Mouse (Mus musculus) heart, embryonic 10.5 days (tissue): ENCODE results near the gene Etl4. TPM values are rescaled to one million over a fixed set of nuclear protein-coding genes. Genes with fewer than 3 reads are reported as not detected.
"Not testable (repeated sequence)": the region's sequence is repeated elsewhere in the genome, so short reads cannot be mapped to it uniquely, and the experiment has no call there.

Experiments used
- DNase-seq: peaks from one replicate; pipeline ENCODE4 v3.0.0-alpha.2; 2017; ENCODE audit warnings: low spot score
- H3K27ac ChIP-seq: fragments of 300-500 bp; sonication (generic); 2 replicates; pipeline ENCODE4 v1.5.1; 2016; ENCODE audit warnings: mild to moderate bottlenecking
- H3K27me3 ChIP-seq: fragments of 300-500 bp; sonication (generic); 2 replicates; pipeline ENCODE4 v1.6.1; 2016; ENCODE audit warnings: mild to moderate bottlenecking; ENCODE audit not compliant: poor library complexity, insufficient read depth, severe bottlenecking
- H3K36me3 ChIP-seq: fragments of 300-500 bp; sonication (generic); 2 replicates; pipeline ENCODE4 v1.6.1; 2016; ENCODE audit warnings: mild to moderate bottlenecking, moderate library complexity
- H3K4me1 ChIP-seq: fragments of 300-500 bp; sonication (generic); 2 replicates; pipeline ENCODE4 v1.6.1; 2016; ENCODE audit warnings: mild to moderate bottlenecking
- H3K4me3 ChIP-seq: fragments of 300-500 bp; sonication (generic); 2 replicates; pipeline ENCODE4 v1.5.1; 2016; ENCODE audit warnings: mild to moderate bottlenecking, moderate library complexity
- H3K9me3 ChIP-seq: fragments of 300-500 bp; sonication (generic); 2 replicates; pipeline ENCODE4 v1.6.1; 2016; ENCODE audit warnings: mild to moderate bottlenecking, moderate library complexity
- WGBS: fragments of 180-500 bp; shearing (Covaris S2); methylation state at CpG from one replicate; pipeline ENCODE4 v1.1.7; 2016; 5-methylcytosine and 5-hydroxymethylcytosine counted together
- polyA plus RNA-seq: library from polyadenylated mRNA; unstranded; fragments of >200 nt; fragmentation: Nextera tagmentation; extraction: Ambion mirVana; gene quantifications from 2 replicates; pipeline ENCODE4 v1.2.1, GENCODE M21; 2016

Gene Etl4
- polyA plus RNA-seq, 1 experiment from 2014 or later: 18.7 TPM

DNA sequence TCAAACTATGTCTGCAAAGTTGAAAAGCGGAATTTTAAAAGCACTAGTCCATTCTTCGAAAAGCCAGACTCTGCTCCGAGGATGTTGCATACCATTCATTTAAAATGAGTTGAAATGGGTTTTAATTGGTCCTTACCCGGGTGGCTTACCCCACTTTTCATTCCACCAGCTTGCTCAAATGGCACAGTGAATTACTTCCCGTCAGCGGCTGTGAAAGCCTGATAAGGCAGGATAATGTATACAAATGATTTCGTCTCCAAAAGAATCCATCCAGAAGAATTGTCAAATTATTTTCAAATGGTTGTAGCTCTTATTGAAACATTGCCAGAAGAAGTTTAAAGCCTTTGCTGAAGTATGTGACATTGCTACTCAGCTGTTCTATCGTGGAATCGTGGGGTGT, 162.8 kb downstream of the Etl4 start:
- 49% methylated on average over 9 of the region's 9 CpGs for WGBS

DNA sequence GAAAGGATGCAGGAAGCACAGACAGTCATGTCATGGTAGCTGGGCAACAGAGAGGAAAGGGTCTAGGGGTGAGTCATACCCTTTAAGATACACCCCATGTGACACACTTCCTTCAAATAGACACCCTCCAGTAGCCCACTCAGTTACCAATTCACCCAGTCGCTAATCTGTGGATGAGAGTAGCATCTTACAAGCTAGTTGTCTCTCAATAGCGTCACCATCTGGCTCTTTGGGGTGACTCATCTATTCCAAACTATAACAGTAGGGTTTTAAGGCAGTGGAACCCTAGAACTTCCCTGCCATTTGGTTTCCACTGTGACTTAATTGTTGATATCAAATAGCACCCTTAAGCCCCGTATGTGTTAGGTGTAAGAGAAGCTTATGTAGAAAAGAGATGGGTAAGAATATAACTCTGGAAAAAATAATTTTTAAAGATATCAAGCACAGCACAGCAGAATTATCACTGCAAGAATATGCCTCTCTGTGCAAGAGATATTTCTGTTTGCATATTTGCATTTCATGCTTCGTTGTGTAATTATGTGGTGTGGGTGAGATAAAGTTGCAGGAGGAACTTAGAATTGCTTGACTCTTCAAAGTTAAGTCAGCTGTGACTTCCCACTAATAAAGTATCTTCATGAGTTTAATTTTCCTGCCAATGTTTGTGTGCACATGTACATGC, 166.7 kb downstream of the Etl4 start:
- no peaks in the 10 kb centered on the region for H3K9me3 ChIP-seq

More for the DNA sequence above, 162.8 kb downstream of the Etl4 start:
- H3K36me3 ChIP-seq: no peaks in the 10 kb centered on the region
- H3K27ac ChIP-seq: no peak overlapping the region
- H3K4me3 ChIP-seq: no peak overlapping the region
- H3K9me3 ChIP-seq: no peaks in the 10 kb centered on the region
- H3K4me1 ChIP-seq: no peaks in the 10 kb centered on the region
- no peaks in the 10 kb centered on the region for H3K27me3 ChIP-seq
- no peak for DNase-seq

DNA sequence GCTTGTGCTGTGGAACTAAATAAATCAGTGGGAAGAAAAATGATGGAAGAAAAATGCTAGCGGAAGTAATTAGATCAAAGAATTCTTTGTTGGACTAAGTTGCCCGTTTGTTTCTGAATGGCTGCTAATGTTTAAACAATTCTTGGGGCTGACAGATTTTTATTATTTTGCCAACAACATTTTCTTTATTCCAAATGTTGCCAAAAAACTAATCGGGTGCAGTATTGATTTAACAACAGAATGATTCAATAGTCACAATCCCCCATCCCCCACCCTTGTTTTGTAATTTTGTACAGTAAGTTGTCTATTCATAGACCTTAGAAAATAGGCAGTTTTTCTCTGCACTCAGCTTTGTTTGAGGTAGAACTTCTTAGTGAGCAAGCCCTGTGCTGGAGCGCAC, 175.2 kb downstream of the Etl4 start:
- Histone ChIP-seq H3K36me3 (no peaks in the 10 kb centered on the region), H3K9me3 (no peaks in the 10 kb centered on the region), H3K4me3 (no peak overlapping the region), H3K27me3 (no peaks in the 10 kb centered on the region), H3K4me1 (no peaks in the 10 kb centered on the region), H3K27ac (no peak overlapping the region)
- 87% methylated on average over 4 of the region's 4 CpGs for WGBS
- DNase-seq: no peak

More for the DNA sequence above, 166.7 kb downstream of the Etl4 start:
- no peak overlapping the region for H3K4me3 ChIP-seq
- no peaks in the 10 kb centered on the region for H3K4me1 ChIP-seq
- no peak overlapping the region for H3K27ac ChIP-seq
- no peaks in the 10 kb centered on the region for H3K27me3 ChIP-seq
- no peaks in the 10 kb centered on the region for H3K36me3 ChIP-seq
- WGBS: 74% methylated on average over 4 of the region's 4 CpGs
- DNase-seq: no peak

DNA sequence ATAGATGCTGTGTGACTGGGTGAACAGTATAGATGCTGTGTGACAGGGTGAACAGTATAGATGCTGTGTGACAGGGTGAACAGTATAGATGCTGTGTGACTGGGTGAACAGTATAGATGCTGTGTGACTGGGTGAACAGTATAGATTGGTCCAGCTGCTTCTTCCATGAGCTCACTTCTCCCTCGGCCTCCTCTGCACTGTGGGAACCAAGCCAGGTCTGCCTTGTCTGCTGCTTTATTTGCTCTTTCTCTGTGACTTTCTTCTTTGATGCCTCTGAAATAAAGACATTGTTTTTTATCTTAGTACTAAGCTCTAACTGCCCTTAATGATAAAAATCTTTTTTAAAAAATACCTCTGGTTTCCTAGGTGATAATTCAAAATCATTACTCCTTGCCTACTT, 195.9 kb downstream of the Etl4 start:
- H3K9me3 ChIP-seq: no peaks in the 10 kb centered on the region
- no peak overlapping the region for H3K4me3 ChIP-seq
- no peaks in the 10 kb centered on the region for H3K27me3 ChIP-seq
- H3K36me3 ChIP-seq: no peaks in the 10 kb centered on the region
- DNase-seq: no peak
- H3K27ac ChIP-seq: no peak overlapping the region
- WGBS: 82% methylated on average over 1 of the region's 1 CpGs
- H3K4me1 ChIP-seq: no peaks in the 10 kb centered on the region

DNA sequence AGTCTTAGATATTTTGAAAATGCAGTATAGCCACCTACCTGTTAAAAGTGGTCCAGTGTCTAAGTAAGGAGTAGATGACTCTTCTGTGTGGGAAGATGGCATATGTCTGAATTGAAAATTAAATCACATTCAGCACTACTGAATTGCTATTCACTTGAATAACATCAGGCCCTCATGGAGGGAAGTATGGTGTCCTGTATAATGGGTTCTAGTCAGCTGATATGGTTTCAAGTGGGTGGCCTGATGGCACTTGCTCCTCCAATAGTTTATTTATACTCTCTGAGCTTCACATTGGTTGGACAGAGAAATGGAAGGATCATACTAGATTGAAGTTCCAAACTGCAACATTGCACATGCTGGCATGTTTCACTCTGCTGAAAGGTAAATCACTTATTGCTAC, 202.1 kb downstream of the Etl4 start:
- Histone ChIP-seq H3K4me1 (no peaks in the 10 kb centered on the region), H3K36me3 (no peaks in the 10 kb centered on the region), H3K27ac (no peak overlapping the region), H3K27me3 (no peaks in the 10 kb centered on the region), H3K9me3 (no peaks in the 10 kb centered on the region), H3K4me3 (no peak overlapping the region)
- no peak for DNase-seq

DNA sequence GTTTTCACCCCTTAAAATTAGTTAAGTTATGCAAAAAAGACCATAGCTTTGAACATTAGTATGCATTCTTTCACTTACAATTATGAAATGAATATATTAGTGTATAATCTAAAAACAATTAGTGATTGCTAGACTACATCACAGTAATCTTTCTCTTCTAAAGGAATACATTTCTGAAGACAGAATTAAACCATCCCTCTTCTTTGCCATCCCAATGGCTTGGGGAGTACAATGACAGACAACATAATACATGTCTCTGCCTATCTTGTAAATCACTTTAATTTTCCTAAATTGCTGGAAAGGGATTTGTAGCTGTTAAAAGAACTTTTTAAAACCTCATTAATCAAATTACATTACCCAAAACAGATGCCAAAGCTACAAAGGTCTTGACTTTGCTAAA, 216.3 kb downstream of the Etl4 start:
- H3K27me3 ChIP-seq: no peaks in the 10 kb centered on the region
- H3K4me3 ChIP-seq: no peak overlapping the region
- no peaks in the 10 kb centered on the region for H3K36me3 ChIP-seq
- no peak overlapping the region for H3K27ac ChIP-seq
- H3K9me3 ChIP-seq: no peaks in the 10 kb centered on the region
- no peak for DNase-seq
- H3K4me1 ChIP-seq: peaks cover 4% of the 10 kb centered on the region

DNA sequence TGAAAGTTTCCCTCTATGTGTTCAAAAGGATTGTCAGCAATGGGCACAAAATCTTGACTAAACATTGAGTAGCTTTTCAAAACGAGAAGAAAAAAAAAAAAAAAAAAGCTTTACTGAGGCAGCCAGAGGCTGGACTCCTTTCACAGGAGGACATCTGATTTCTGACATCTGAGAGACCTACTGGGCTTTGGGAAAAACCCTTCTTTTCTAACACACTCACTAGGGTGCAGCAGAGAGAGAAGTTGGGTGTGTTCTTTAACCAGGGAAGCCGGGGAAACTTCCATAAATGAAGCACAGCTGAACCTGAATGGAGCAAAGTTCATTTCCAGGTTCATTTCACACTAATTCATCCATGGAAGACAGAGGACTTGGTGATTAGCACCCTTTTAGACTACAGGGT, 222.2 kb downstream of the Etl4 start:
- no peak overlapping the region for H3K4me3 ChIP-seq
- no peaks in the 10 kb centered on the region for H3K9me3 ChIP-seq
- no peak overlapping the region for H3K27ac ChIP-seq
- no peaks in the 10 kb centered on the region for H3K36me3 ChIP-seq
- H3K4me1 ChIP-seq: peaks cover 10% of the 10 kb centered on the region
- no peaks in the 10 kb centered on the region for H3K27me3 ChIP-seq
- no peak for DNase-seq
- 35% methylated on average over 2 of the region's 2 CpGs for WGBS

DNA sequence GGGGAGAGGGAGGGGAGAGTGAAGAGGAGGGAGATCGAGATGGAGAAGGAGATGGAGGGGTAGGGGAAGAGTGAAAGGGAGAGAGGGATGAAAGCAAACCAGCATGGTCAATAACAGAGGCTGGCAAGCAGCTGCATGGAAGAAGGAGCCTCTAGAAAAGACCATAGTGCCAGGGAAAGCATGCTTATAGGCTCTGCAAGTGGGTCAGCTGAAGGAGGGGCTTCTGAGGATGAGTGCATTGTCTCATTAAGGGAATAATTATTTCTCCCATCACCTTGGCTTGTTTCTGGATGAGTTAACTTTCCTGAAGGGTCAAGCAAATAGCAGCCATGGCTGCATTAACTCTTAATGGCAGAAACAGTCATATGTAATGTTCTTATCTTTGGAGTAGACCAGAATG, 228.8 kb downstream of the Etl4 start:
- 67% methylated on average over 1 of the region's 1 CpGs for WGBS
- H3K4me3 ChIP-seq: no peak overlapping the region
- no peaks in the 10 kb centered on the region for H3K9me3 ChIP-seq
- H3K27ac ChIP-seq: no peak overlapping the region
- no peaks in the 10 kb centered on the region for H3K36me3 ChIP-seq
- no peak for DNase-seq
- no peaks in the 10 kb centered on the region for H3K27me3 ChIP-seq
- no peaks in the 10 kb centered on the region for H3K4me1 ChIP-seq

DNA sequence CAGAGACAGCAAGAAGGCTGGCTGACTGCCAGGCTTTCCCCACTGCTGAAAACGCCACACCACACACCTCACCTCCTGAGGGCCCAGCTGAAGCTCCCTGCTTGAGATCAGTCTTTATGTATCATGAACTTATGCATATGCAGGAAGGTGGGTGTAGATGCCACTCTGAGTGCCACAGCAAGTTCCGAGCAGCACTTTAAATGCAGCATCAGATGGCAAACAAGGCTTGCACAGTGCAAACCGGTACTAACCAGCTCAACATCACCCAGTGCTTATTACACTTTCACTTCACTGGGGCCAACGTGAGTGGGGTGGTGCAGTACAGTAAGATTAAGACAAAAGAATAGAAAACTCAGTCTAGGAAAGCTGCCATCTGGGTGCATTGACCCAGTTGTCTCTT, 235.8 kb downstream of the Etl4 start:
- H3K4me3 ChIP-seq: no peak overlapping the region
- no peaks in the 10 kb centered on the region for H3K9me3 ChIP-seq
- no peak for DNase-seq
- no peaks in the 10 kb centered on the region for H3K27me3 ChIP-seq
- no peaks in the 10 kb centered on the region for H3K4me1 ChIP-seq
- no peak overlapping the region for H3K27ac ChIP-seq
- H3K36me3 ChIP-seq: no peaks in the 10 kb centered on the region
- 67% methylated on average over 4 of the region's 4 CpGs for WGBS

DNA sequence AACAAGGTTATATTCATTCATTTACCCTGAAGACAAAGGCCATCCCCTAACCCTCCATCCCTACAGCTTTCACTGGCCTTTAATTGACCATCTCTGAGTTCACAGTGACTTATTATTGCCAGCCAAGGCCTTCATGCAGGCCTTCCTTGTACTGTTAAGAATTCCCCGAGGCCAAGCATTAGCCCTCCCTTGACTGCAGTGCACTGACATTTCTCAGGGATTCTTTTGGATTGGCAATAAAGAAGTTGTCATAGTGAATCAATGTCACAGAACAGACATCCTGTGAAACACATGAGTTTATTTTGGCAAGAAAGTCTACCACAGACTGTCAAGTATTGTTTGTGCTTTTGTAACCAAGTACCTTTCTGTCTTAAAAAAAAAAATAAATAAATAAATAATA, 257.5 kb downstream of the Etl4 start:
- 80% methylated on average over 1 of the region's 1 CpGs for WGBS
- H3K4me1 ChIP-seq: no peaks in the 10 kb centered on the region
- H3K27me3 ChIP-seq: no peaks in the 10 kb centered on the region
- no peak overlapping the region for H3K27ac ChIP-seq
- no peaks in the 10 kb centered on the region for H3K9me3 ChIP-seq
- H3K36me3 ChIP-seq: no peaks in the 10 kb centered on the region
- no peak overlapping the region for H3K4me3 ChIP-seq
- no peak for DNase-seq

DNA sequence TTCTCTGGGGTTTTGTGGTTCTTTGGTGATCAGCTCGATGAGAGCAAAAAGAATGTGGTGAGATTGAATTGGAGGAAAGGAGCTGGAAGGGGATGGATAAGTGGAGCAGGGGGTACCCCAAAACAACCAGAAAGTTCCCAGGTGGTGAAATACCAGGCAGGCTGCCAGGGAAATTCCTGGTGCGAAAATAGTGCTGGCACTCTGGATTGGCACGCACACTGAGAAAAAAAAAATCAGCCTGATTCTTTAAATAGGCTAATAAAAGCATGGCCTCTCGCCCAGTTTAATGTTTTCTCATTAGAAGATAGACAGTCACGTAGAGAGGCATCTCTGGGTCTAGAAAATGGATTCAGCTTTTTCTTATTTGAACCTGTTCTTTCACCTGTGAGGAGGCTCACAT, 258.0 kb downstream of the Etl4 start:
- 81% methylated on average over 5 of the region's 5 CpGs for WGBS
- no peak overlapping the region for H3K4me3 ChIP-seq
- no peaks in the 10 kb centered on the region for H3K27me3 ChIP-seq
- no peaks in the 10 kb centered on the region for H3K9me3 ChIP-seq
- no peak overlapping the region for H3K27ac ChIP-seq
- no peaks in the 10 kb centered on the region for H3K4me1 ChIP-seq
- no peak for DNase-seq
- no peaks in the 10 kb centered on the region for H3K36me3 ChIP-seq

DNA sequence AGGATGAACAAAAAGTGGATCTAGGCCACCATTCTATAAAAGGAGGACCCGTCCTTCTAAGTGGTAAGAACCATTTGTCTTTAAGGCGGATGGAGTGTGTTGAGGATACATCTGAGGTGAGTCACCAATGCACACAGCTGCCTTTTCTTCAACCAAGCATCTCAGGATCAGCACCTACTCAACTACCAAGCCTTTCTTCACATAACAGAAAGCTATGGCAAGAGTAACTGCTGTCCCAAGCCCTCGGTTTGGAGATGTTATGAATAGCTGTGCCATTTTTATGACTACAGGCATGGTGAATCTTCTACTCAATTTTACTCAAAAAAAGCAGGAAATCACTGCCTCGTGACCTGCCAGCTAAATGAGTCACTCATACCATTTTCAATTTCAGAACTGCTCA, 258.6 kb downstream of the Etl4 start:
- Histone ChIP-seq H3K27ac (no peak overlapping the region), H3K27me3 (no peaks in the 10 kb centered on the region), H3K4me3 (no peak overlapping the region), H3K9me3 (no peaks in the 10 kb centered on the region), H3K36me3 (no peaks in the 10 kb centered on the region), H3K4me1 (no peaks in the 10 kb centered on the region)
- WGBS: 77% methylated on average over 4 of the region's 4 CpGs
- no peak for DNase-seq

DNA sequence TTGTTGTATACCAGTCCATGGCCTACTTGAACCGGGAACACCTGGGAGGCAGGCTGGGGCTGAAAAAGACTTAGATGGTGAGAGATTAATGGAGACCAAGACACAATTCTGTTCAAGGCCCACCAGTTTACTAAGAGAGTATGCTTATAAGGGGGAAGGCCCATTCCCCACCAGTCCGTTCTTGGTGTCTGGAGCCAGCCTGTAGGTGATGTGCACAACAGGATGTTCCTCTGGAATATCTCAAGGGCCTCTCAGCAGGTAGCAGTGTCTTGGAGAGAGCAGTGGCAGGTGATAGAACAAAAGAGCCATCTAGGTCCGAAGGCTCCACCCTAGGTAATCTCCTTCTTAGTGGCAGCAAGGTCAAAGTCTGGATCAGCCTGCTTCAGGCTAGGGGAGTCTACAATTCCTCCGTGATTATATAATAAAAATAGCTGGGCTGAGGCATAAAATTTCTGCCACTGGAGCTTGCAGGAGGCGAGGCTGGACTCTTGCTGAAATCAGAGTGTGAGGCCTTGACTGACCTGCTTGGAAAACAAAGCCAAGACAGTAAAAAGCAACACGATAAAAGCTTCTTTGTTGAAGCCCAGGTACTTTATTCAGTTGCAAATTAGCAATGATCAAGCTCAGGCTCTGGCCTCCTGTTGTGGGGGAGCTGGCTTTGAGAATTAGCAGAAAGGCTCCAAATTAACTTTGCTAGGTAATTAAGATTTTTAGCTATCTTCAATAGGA, 267.0 kb downstream of the Etl4 start:
- H3K4me1 ChIP-seq, H3K4me3 ChIP-seq, DNase-seq, H3K9me3 ChIP-seq, H3K36me3 ChIP-seq, H3K27ac ChIP-seq, H3K27me3 ChIP-seq: not testable (repeated sequence)
- WGBS: 65% methylated on average over 6 of the region's 6 CpGs

DNA sequence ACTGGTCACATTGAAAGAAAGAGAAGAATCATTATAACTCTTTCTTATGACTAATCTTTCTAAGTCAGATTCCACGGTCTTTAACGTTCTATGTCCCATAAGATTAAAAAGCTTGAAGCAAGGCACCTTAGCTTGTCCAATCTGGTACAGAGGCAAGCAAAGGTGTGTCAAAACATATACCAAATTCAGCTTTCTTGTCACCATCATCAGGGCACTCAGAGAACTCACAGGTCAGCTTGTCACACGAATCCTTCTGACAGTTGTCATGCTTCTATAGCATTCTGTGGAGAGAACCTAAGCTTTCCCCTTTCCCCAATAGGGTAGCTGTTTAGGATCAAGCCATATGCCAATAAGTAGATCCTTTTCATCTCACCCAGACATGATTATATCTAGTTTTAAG, 267.7 kb downstream of the Etl4 start:
- 84% methylated on average over 3 of the region's 3 CpGs for WGBS
- not testable (repeated sequence) for H3K4me3 ChIP-seq, H3K9me3 ChIP-seq, DNase-seq, H3K27ac ChIP-seq, H3K27me3 ChIP-seq, H3K36me3 ChIP-seq, H3K4me1 ChIP-seq
